Mouse (Mus musculus) forebrain, embryonic 10.5 days (tissue): Measurements from ENCODE around the gene Pepd. TPM values are rescaled to one million over a fixed set of nuclear protein-coding genes. Genes with fewer than 3 reads are reported as not detected.

Source experiments
- DNase-seq: peaks from one replicate; pipeline ENCODE4 v3.0.0-alpha.2; 2017; ENCODE audit warnings: low spot score; ENCODE audit errors: extremely low spot score
- H3K27ac ChIP-seq: fragments of 300-500 bp; sonication (generic); 2 replicates; pipeline ENCODE4 v1.5.1; 2016; ENCODE audit warnings: mild to moderate bottlenecking
- H3K27me3 ChIP-seq: fragments of 300-500 bp; sonication (generic); 2 replicates; pipeline ENCODE4 v1.6.1; 2016; ENCODE audit warnings: mild to moderate bottlenecking; ENCODE audit not compliant: poor library complexity, severe bottlenecking
- H3K36me3 ChIP-seq: fragments of 300-500 bp; sonication (generic); replicated peaks from 2 replicates; pipeline ENCODE4 v1.6.1; 2016; ENCODE audit warnings: mild to moderate bottlenecking, moderate library complexity
- H3K4me1 ChIP-seq: fragments of 300-500 bp; sonication (generic); 2 replicates; pipeline ENCODE4 v1.6.1; 2016
- H3K4me3 ChIP-seq: fragments of 300-500 bp; sonication (generic); 2 replicates; pipeline ENCODE4 v1.5.1; 2016; ENCODE audit warnings: mild to moderate bottlenecking, moderate library complexity
- H3K9me3 ChIP-seq: fragments of 300-500 bp; sonication (generic); 2 replicates; pipeline ENCODE4 v1.6.1; 2016; ENCODE audit warnings: mild to moderate bottlenecking, moderate library complexity
- WGBS: fragments of 180-500 bp; shearing (Covaris S2); methylation state at CpG from one replicate; pipeline ENCODE4 v1.1.7; 2016; 5-methylcytosine and 5-hydroxymethylcytosine counted together
- polyA plus RNA-seq: library from polyadenylated mRNA; unstranded; fragments of >200 nt; fragmentation: Nextera tagmentation; extraction: Ambion mirVana; gene quantifications from 2 replicates; pipeline ENCODE4 v1.2.1, GENCODE M21; 2016

Gene Pepd
- polyA plus RNA-seq, 1 experiment from 2014 or later = 78.5 TPM

DNA sequence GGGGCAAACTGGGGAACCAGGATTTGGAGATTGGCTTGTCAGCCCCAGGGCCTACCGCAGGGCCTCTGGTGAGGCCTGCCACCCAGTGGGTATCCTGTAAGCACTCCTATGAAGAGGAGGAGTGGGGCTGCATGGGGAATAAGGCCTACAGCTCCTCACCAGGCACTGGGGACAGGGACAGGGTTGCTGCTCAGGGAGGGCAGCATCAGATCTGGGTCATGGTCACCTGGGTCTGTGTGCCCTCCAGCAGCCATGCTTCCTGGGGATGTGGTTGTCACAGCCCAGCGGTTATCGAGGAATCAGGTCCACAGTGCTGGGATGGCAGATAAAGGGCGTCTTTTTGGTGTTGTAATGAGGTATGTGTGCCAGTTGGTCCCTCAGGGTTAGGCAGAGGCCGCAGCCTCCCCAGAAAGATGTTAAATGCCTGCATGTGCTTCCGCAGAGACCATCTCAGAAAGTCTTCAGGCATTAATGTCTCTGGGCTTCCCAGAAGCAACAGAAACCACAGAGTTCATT is 79.6 kb downstream of the Pepd start:
- H3K4me1 ChIP-seq = peaks cover 16% of the 10 kb centered on the region; the same call in 1 of the 2 replicates
- no peak overlapping the region for H3K27ac ChIP-seq
- H3K36me3 ChIP-seq = no peaks in the 10 kb centered on the region
- 91% methylated on average over 6 of the region's 6 CpGs for WGBS
- no peak overlapping the region for H3K4me3 ChIP-seq
- H3K27me3 ChIP-seq = no peaks in the 10 kb centered on the region
- H3K9me3 ChIP-seq = no peaks in the 10 kb centered on the region
- DNase-seq = no peak

DNA sequence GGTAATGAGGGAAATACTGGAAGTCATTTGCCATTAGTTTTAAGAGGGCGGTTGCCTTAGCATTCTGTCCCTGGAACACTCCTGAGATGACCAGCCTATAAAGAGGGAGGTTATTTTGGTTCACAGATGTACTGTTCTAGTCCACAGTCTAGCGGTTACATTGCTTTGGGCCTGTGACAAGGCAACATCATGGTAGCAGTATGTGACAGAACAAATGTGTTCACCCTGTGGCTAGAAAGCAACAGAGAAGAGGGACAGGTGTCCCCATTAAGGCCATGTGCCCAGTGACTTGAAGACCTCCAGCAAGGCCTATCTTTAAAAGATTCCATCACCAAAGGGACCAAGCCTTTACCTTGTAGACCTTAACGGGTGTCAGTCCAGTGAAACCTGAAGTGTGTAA is 80.6 kb downstream of the Pepd start:
- WGBS = 87% methylated on average over 3 of the region's 3 CpGs
- H3K27me3 ChIP-seq = no peaks in the 10 kb centered on the region
- peaks cover 19% of the 10 kb centered on the region for H3K4me1 ChIP-seq
- H3K27ac ChIP-seq = no peak overlapping the region
- H3K36me3 ChIP-seq = no peaks in the 10 kb centered on the region
- H3K9me3 ChIP-seq = no peaks in the 10 kb centered on the region
- no peak for DNase-seq
- H3K4me3 ChIP-seq = no peak overlapping the region

DNA sequence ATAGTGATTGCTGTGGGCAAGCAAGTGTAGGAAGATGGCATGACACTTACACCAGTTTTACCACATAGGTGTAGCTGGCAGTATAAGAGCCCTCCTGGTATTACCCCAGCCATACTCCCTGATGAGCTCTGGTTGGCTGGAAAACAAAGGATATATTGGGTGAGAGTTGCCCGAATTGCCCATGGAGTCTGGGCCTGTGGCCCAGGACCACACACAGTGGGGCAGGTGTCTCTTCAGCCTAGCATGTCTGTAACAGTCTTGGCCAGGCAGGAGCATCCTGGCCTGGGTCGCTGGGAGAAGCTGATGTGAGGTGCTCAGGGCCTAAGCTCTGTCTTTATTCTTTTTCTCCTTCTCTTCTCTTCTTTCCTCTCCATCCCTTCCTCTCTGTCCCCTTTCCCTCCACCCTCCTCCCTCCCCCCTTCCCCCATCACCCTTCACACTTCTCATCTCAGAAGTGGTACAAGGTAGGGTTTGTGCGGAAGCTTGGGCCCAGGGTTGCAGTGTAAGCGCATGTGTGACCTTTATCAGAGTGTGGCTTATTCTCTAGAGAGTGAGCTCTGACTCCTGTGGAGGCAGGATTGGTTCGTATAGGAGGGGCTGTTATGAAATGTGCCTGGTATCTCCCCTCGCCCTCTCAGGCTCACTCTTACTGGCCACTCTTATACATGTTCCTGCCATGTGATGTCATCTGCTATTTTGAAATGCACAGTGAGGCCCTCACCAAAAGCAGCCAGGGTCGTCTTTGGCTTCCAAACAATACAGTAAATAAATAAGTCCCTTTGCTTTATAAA is 83.9 kb downstream of the Pepd start:
- DNase-seq = no peak
- Histone ChIP-seq H3K27ac (peak overlapping the region; percentile 69; the same call in 1 of the 2 replicates), H3K27me3 (no peaks in the 10 kb centered on the region), H3K9me3 (no peaks in the 10 kb centered on the region), H3K36me3 (no peaks in the 10 kb centered on the region), H3K4me3 (no peak overlapping the region), H3K4me1 (peaks cover 30% of the 10 kb centered on the region)
- WGBS = 83% methylated on average over 7 of the region's 7 CpGs

DNA sequence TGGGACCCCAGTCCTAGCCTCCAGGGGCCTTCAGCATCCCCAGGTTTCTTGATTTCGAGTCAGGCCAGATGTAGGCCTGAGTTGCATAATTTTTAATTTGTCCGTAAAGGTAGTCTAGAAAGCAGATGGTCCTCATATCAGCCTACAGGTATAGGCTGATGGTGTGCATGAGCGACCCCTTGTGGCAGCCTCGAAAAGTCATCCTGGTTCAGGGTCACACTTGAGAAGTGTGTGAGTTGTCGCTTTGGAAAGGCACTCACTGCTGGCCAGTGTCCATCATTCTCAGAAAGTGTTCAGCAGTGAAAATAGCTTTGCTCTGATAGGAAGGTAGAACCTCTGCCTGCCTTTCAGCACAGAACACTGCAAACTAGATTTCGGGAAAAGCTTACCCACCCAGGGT is 88.7 kb downstream of the Pepd start:
- Histone ChIP-seq H3K27me3 (no peaks in the 10 kb centered on the region), H3K27ac (no peak overlapping the region), H3K36me3 (no peaks in the 10 kb centered on the region), H3K4me1 (peaks cover 36% of the 10 kb centered on the region), H3K4me3 (no peak overlapping the region), H3K9me3 (no peaks in the 10 kb centered on the region)
- DNase-seq = peak; percentile 30
- WGBS = 45% methylated on average over 6 of the region's 6 CpGs

DNA sequence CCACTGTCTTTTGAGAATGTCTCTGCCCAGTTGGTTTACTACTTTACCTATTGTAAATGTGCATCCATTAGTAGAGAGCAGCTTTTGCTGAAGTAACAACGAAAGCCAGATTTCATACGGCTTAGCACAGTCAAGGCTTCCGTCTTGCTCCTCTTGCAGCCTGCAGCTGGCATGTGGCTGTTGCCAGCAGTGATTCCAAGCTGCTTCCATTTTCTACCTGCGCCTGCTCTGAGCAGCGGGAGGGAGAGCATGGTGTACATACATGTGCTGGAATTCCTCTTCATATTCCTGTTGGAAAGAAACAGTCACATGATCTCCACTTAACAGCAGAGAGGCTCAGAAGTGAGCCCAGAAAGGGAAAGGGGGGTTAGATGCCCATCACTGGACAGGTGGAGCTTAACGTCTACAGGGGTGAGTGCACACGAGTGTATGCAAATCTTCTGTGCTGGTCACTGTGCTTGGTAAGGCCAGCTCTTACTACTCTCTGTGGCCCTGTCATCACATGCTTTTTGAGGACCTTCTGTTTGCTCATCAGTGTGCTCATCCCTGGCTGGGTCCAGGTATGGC is 91.1 kb downstream of the Pepd start:
- Histone ChIP-seq H3K36me3 (no peaks in the 10 kb centered on the region), H3K27me3 (no peaks in the 10 kb centered on the region), H3K4me1 (peaks cover 18% of the 10 kb centered on the region), H3K4me3 (no peak overlapping the region), H3K27ac (no peak overlapping the region), H3K9me3 (no peaks in the 10 kb centered on the region)
- 76% methylated on average over 7 of the region's 7 CpGs for WGBS
- no peak for DNase-seq

DNA sequence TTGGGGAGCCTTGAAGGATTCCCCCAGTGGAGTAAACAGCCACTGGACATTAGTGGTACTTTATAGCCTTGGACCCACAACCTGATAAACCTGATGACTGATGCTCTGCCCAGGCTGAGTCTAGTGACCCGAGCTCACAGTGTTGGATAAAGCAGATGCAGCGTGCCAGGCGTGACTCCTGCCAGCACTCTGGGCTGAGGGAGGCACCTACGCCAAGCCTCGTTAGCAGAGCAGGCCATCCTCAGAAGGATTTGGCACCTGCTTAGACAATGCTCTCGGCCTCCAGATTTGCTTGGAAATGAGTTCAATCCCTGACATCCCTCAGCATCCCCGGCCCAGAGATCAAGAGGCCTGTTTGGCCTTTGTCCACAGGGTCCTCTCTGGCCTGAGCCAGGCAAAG is 94.5 kb downstream of the Pepd start:
- Histone ChIP-seq H3K4me1 (peaks cover 12% of the 10 kb centered on the region), H3K27me3 (no peaks in the 10 kb centered on the region), H3K36me3 (no peaks in the 10 kb centered on the region), H3K9me3 (no peaks in the 10 kb centered on the region), H3K4me3 (no peak overlapping the region), H3K27ac (no peak overlapping the region)
- WGBS = 89% methylated on average over 7 of the region's 7 CpGs
- no peak for DNase-seq

DNA sequence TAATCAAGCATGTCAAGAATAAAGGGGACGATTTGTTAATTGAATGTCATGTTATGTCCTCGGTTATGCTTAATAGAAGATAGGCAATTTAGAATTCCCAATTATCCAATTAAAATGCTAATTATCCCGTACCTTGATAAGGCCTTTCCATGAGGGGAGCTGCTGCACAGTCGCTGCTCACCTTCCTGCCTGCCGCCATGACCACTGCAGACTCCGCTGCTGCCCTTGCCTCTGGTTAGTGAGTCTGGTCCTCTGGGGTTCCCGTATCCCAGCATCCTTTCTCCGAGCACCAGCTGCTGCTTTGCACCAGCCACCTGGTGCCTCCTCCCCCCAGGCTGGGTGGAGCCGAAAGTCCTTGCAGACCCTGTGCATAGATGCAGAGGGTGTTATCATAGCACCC is 101.0 kb downstream of the Pepd start:
- 77% methylated on average over 9 of the region's 9 CpGs for WGBS

DNA sequence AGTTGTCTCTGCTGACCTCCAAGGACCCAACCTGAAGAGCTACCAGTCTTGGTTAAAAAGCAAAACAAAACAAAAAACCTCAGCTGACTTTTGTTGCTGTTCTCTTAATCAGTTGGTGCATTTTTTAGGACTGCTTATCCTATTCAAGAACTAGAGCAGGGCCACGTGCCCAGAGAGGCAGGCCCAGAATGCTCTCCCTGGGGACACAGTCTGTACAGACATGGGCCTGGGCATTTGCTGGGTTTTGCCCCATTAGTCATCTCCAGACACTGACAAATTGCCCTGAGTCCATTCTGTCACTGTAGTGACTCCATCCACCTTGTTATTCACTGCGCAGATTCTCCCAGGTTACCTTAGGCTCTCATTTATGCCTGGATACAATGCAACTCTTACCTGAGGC is 103.1 kb downstream of the Pepd start:
- Histone ChIP-seq H3K27ac (no peak overlapping the region), H3K4me3 (no peak overlapping the region), H3K27me3 (no peaks in the 10 kb centered on the region), H3K4me1 (peaks cover 4% of the 10 kb centered on the region), H3K9me3 (no peaks in the 10 kb centered on the region), H3K36me3 (no peaks in the 10 kb centered on the region)
- WGBS = 81% methylated on average over 2 of the region's 2 CpGs
- no peak for DNase-seq

More for the DNA sequence above, 101.0 kb downstream of the Pepd start:
- H3K27me3 ChIP-seq = no peaks in the 10 kb centered on the region
- H3K9me3 ChIP-seq = no peaks in the 10 kb centered on the region
- H3K4me1 ChIP-seq = peaks cover 4% of the 10 kb centered on the region
- no peak for DNase-seq
- no peak overlapping the region for H3K27ac ChIP-seq
- H3K36me3 ChIP-seq = no peaks in the 10 kb centered on the region
- no peak overlapping the region for H3K4me3 ChIP-seq

DNA sequence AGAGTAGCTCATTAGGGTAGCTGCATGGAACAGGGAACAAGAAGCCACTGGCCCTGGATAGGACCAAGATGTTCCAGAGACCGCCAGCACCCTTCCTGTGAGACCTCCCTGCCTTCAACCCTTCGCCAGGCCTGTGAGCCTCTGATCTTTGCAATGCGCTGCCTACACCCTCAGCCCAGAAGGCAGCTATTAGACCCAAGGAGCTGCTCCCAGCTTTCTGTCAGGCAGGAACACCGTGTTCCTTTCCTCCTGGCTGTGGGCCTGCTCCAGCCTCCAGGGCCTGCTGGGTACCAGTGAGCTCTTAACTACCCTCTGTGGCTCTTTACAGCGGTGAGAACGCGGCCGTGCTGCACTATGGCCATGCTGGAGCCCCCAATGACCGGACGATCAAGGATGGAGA is 109.2 kb downstream of the Pepd start:
- DNase-seq = no peak
- Histone ChIP-seq H3K9me3 (no peaks in the 10 kb centered on the region), H3K36me3 (peaks cover 8% of the 10 kb centered on the region), H3K4me3 (no peak overlapping the region), H3K27me3 (no peaks in the 10 kb centered on the region), H3K4me1 (no peaks in the 10 kb centered on the region), H3K27ac (no peak overlapping the region)
- 84% methylated on average over 10 of the region's 10 CpGs for WGBS

DNA sequence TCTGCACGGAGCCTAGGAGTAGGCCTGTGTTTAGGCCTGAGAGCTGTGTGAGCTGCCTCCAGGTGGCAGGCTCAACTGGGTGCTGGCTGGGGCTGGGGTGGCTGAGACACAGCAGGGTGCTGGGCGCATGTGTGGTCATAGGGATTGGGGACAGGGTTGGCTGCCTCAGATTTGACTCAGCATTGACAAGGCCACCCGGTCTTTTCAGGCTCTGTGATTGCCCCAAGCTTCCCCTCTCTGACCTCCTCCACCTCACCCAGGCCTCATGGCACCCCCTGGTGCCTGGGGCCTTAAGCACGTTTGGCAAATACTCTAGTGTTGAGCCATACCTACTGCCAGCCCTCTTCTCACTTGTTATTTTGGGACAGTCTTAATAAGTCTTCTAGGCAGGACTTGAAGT is 111.1 kb downstream of the Pepd start:
- 81% methylated on average over 4 of the region's 4 CpGs for WGBS
- H3K27me3 ChIP-seq = no peaks in the 10 kb centered on the region
- H3K36me3 ChIP-seq = peaks cover 10% of the 10 kb centered on the region
- no peak overlapping the region for H3K27ac ChIP-seq
- no peaks in the 10 kb centered on the region for H3K4me1 ChIP-seq
- H3K4me3 ChIP-seq = no peak overlapping the region
- H3K9me3 ChIP-seq = no peaks in the 10 kb centered on the region
- no peak for DNase-seq

DNA sequence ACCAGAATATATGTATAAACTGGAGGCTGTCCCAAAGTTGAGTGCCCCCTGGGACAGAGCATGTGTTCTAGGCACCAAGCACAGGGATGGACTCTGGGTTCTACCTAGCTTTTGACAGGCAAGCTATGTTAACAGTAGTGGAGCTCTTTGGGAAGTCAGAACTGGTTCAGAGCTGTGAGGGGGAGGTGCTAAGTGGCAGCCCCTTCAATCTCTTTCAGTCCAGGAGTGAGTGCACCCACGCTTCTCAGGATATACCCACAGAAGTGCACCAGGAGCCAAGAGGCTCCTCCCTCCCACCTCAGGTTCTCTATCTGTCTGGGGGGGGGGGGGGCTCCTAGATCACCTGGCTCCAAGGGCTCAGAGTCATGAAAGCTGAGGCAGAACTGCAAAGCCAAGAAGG is 112.2 kb downstream of the Pepd start:
- no peaks in the 10 kb centered on the region for H3K9me3 ChIP-seq
- no peaks in the 10 kb centered on the region for H3K4me1 ChIP-seq
- no peak for DNase-seq
- H3K36me3 ChIP-seq = peaks cover 14% of the 10 kb centered on the region
- H3K27me3 ChIP-seq = no peaks in the 10 kb centered on the region
- H3K27ac ChIP-seq = no peak overlapping the region
- H3K4me3 ChIP-seq = no peak overlapping the region
- WGBS = 89% methylated on average over 1 of the region's 1 CpGs

DNA sequence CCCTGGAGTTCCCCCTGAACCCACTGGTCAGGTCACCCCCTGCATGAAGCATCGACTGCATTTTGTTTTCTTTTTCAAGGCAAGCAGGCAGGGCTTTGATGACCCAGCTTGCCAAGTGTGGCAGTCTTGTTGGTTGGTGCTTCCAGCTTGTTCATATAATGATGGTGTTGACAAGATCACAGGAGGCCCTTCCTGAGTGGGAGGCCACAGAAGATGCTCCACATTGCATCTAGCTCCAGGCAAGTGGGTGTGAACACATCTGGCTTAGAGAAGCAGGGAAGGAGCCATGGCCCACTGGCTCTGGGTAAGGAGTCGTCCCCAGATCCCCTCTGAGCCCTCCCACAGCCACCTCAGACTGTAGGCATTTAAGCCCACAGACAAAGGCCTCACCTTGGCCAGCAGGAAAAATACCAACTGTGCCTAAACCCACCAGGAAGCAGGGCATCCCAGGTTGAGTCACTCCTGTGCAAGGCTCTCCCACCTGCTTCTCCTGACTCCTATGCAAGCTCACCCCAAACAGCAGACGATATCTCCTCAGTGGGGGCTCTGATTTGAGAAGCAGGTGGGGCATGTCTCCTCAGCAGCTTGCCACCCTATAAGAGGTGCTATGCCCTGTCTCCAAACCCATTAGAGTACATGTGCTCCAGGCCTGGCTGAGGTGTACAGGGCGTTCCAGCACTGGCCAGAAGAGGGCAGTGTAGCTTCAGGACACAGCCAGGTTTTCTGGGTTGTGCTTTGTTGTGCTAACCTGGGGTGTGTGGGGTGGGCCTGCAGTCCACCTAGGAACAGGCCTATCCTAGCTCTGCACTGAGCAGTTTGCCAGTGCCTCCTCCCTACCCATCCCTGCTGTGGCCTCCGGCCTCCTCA is 113.5 kb downstream of the Pepd start:
- WGBS = 52% methylated on average over 5 of the region's 5 CpGs

DNA sequence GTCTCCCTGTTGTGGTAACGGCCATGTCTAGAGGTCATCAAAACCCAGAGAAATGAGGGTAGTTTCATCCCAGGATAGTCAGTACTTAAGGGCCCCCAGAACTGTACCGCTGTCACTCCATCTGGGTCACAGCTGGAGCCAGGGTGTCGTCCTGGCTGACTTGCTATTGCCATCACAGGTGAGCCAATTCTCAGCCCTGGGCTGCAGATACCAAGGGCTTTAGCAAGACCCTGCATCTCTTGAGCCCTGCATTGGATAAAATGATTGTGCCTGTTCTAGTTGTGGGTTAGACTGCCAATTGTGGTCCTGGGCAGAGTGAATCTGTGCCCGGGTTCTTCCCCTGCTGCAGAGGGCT is 114.1 kb downstream of the Pepd start:
- DNase-seq = no peak
- no peaks in the 10 kb centered on the region for H3K4me1 ChIP-seq
- 82% methylated on average over 4 of the region's 4 CpGs for WGBS

More for the DNA sequence above, 113.5 kb downstream of the Pepd start:
- no peaks in the 10 kb centered on the region for H3K9me3 ChIP-seq
- H3K36me3 ChIP-seq = peaks cover 14% of the 10 kb centered on the region
- no peak overlapping the region for H3K27ac ChIP-seq
- no peak overlapping the region for H3K4me3 ChIP-seq
- no peaks in the 10 kb centered on the region for H3K27me3 ChIP-seq
- no peaks in the 10 kb centered on the region for H3K4me1 ChIP-seq
- DNase-seq = peak; percentile 78

More for the DNA sequence above, 114.1 kb downstream of the Pepd start:
- no peak overlapping the region for H3K27ac ChIP-seq
- peaks cover 14% of the 10 kb centered on the region for H3K36me3 ChIP-seq
- no peaks in the 10 kb centered on the region for H3K9me3 ChIP-seq
- H3K27me3 ChIP-seq = no peaks in the 10 kb centered on the region
- H3K4me3 ChIP-seq = no peak overlapping the region
